Mouse (Mus musculus) erythroblast, embryonic 14.5 days (primary cell): Measurements from ENCODE around the gene Nup54. TPM values are rescaled to one million over a fixed set of nuclear protein-coding genes. Genes with fewer than 3 reads are reported as not detected.

ENCODE experiments used
- H3K27me3 ChIP-seq: 2 replicates; pipeline ENCODE4 v1.6.1; 2012; ENCODE audit warnings: inconsistent platforms; ENCODE audit not compliant: control insufficient read depth
- H3K36me3 ChIP-seq: 2 replicates; pipeline ENCODE4 v1.6.1; 2012; ENCODE audit warnings: mild to moderate bottlenecking, inconsistent platforms; ENCODE audit not compliant: control insufficient read depth
- H3K4me1 ChIP-seq: 2 replicates; pipeline ENCODE4 v1.6.1; 2012; ENCODE audit warnings: inconsistent platforms; ENCODE audit not compliant: control insufficient read depth
- H3K4me3 ChIP-seq: replicated peaks from 2 replicates; pipeline ENCODE3; 2012; ENCODE audit warnings: moderate library complexity, mild to moderate bottlenecking, inconsistent platforms
- H3K9me3 ChIP-seq: 2 replicates; pipeline ENCODE4 v1.6.1; 2012; ENCODE audit warnings: low read length, inconsistent platforms, mixed read lengths; ENCODE audit not compliant: control insufficient read depth
- GATA1 ChIP-seq: IDR thresholded peaks from 2 replicates; pipeline ENCODE4 v1.6.1; 2012; ENCODE audit warnings: low read length, inconsistent platforms, mixed read lengths
- TAL1 ChIP-seq: IDR thresholded peaks from 3 replicates; pipeline ENCODE4 v1.6.1; 2012; ENCODE audit warnings: low read length, inconsistent platforms, mixed read lengths
- polyA plus RNA-seq: library from polyadenylated mRNA; stranded (reverse); fragments of >175 nt; gene quantifications from 2 replicates; pipeline ENCODE4 v1.2.3, GENCODE M21; 2012

The Nup54 gene
- polyA plus RNA-seq, 1 experiment = 0.63 TPM

DNA sequence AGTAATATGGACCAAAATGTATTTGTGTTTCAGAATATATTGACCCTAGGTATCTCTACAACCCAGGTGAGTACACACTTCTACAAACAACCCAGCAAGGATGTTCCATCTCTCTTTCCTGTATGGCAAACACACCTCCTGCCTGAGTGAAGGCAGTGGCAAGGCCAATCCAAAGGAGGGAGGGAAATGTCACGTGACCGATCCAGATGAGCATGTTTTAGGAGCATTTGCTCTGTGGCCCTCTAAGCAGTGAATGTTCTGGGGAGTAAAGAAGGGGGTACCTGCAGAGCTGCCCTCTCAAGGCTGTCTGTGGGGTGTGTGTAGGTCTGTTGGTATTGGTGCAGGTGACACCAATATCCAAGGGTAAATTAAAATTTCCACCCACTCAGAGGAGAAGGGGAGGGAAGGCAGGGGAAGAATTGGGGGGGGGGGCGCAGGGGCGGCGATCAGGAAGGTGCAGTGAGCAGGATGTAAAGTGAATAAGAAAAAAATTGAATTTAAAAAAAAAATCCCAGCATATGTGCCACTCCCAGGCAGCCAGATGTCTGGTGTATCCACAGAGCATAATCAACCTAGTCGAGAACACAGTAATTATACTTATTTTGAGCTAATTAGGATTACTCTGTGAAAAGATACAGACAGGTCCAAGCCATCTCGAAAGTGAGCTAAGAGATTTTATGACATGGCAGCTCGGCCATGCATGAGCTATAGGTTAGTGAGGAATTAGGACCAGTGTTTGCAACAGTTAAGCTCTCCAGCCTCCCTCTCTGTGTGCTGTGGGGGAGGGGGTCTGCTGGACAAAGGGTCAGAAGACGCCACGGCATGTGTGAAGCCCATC is 31.2 kb downstream of the Nup54 start:
- Histone ChIP-seq H3K9me3 (no peaks in the 10 kb centered on the region), H3K36me3 (no peaks in the 10 kb centered on the region), H3K4me1 (peaks cover 3% of the 10 kb centered on the region), H3K4me3 (no peak overlapping the region), H3K27me3 (no peaks in the 10 kb centered on the region)
- TF ChIP-seq TAL1 (no peak), GATA1 (no peak)

DNA sequence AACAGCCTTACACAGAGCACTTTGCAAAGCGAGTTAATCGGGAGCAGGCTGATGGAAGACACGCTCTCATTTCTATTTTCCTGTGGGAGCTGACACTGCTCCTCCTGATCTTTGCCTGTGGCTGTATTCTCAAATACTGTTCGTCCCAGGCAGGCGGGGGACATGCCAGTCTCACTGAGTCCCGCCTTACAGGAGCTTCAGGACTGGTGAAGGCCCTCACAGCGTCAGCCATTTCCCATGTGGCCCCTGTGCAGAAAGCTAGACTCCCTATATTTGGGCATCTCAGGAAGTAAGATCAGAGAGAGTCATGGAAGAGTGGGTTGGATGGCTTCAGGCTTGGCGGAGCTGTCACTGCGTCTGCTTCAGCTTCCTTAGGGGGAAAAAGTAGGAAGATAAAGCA is 32.2 kb downstream of the Nup54 start:
- no peaks in the 10 kb centered on the region for H3K27me3 ChIP-seq
- H3K36me3 ChIP-seq = no peaks in the 10 kb centered on the region
- peaks cover 10% of the 10 kb centered on the region for H3K4me1 ChIP-seq
- H3K4me3 ChIP-seq = no peak overlapping the region
- TF ChIP-seq GATA1 (no peak), TAL1 (no peak)
- no peaks in the 10 kb centered on the region for H3K9me3 ChIP-seq

DNA sequence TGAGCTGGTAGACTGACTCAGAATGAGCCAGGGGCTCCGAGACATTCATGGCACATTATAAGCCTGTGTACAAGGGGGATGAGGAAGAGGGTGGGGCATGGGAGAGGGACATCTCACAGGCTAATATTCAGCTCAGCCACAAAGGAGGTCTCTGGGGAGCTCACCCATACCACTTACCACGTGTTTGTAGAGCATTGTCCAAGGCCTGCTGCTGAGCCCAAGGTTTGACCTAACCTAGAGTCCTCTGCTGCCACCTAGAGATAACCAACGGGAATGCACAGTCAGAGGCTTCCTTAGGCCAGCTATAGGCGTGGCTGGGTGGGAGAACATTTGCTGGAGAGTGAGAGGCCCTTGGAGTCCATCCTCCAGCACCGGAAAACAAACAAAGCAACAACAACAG is 36.9 kb downstream of the Nup54 start:
- no peaks in the 10 kb centered on the region for H3K9me3 ChIP-seq
- H3K4me1 ChIP-seq = peaks cover 46% of the 10 kb centered on the region

DNA sequence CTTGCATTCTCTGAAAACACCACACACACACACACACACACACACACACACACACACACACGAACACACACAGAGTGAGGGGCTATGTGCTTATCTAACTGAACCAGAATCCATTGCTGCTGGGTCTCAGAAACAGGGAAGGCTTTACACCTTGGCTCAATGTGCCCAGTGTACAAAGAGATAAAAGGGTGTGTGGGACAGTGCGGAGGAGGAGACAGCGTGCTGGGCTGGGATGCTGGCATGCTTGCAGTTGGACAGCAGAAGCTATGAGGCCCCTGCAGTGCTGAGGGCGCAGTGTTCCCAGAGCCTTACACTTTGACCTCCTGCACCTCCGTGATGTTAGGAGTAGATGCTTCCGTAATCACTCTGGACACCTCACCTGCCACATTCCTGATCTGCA is 38.5 kb downstream of the Nup54 start:
- Histone ChIP-seq H3K27me3 (peaks cover 25% of the 10 kb centered on the region), H3K9me3 (peaks cover 4% of the 10 kb centered on the region; the same call in 1 of the 2 replicates), H3K36me3 (no peaks in the 10 kb centered on the region), H3K4me3 (peak overlapping the region; percentile 1), H3K4me1 (peaks cover 53% of the 10 kb centered on the region)
- peak; percentile 58; the same call in 2 of the 3 replicates for TF ChIP-seq TAL1
- TF ChIP-seq GATA1 = no peak

More for the DNA sequence above, 36.9 kb downstream of the Nup54 start:
- Histone ChIP-seq H3K27me3 (peaks cover 8% of the 10 kb centered on the region), H3K36me3 (no peaks in the 10 kb centered on the region), H3K4me3 (no peak overlapping the region)
- TF ChIP-seq TAL1 (no peak), GATA1 (no peak)

DNA sequence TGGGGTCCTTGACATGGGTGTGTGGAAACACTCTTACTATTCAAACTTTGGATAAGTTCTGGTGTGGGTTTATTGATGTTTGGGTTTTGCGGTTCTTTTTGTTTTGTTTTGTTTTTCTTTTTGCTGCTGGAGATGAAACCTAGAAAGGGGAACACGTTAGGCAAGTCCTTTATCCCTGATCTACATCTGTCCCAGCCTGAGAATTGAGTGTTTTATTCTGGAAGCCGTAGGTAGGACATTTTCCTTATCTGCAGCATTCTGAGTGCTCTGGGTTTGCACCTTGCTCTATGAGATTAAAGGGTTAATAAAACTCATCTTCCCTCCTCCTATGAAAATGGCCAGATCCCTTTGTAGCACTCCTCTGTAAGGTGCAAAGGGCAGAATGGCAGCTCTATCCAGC is 39.3 kb downstream of the Nup54 start:
- Histone ChIP-seq H3K36me3 (no peaks in the 10 kb centered on the region), H3K9me3 (peaks cover 4% of the 10 kb centered on the region; the same call in 1 of the 2 replicates), H3K4me3 (no peak overlapping the region), H3K4me1 (peaks cover 53% of the 10 kb centered on the region), H3K27me3 (peaks cover 32% of the 10 kb centered on the region)
- TF ChIP-seq TAL1 (no peak), GATA1 (no peak)

DNA sequence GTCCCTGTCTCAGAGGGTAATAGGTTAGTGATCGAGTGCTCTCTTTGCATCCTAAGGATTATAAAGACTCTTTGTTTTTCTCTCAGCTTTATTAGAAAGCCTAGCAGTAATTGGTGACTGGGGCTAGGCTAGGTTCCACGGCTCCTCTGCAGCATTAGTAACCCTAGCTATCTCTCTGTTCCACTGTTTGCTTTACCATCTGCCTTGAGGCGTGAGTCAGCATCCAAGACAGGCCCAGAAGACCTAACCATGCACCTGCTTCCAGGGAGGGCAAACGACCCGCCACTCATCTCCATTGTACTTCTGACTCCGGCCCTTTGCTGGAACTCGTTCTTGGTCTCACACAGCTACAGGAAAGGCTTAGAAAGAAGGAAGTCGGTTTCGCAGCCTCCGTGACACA is 41.2 kb downstream of the Nup54 start:
- peaks cover 51% of the 10 kb centered on the region for H3K27me3 ChIP-seq
- H3K9me3 ChIP-seq = peaks cover 4% of the 10 kb centered on the region; the same call in 1 of the 2 replicates

DNA sequence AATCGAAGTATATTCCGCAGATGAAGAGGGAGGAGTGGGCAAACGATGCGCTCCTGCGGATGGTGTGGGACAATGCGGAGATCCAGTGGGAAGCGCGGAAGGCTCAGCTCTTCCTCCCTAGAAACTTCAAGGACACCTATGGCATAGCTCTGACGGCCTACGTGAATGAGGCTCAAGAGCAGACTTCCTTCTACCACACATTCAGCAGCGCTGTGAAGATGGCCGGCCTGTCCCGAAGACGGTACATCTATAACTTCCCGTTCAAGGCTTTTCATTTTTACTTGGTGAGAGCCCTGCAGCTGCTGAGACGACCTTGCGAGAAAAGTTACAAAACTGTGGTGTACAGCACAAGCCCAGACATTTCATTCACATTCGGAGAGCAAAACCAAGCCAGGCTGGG is 42.5 kb downstream of the Nup54 start:
- H3K9me3 ChIP-seq = peaks cover 4% of the 10 kb centered on the region; the same call in 1 of the 2 replicates
- H3K4me3 ChIP-seq = peak overlapping the region; percentile 44
- H3K27me3 ChIP-seq = peaks cover 64% of the 10 kb centered on the region
- no peaks in the 10 kb centered on the region for H3K36me3 ChIP-seq
- TF ChIP-seq TAL1 (no peak), GATA1 (no peak)
- peaks cover 41% of the 10 kb centered on the region for H3K4me1 ChIP-seq

More for the DNA sequence above, 41.2 kb downstream of the Nup54 start:
- TF ChIP-seq TAL1 = no peak
- H3K4me1 ChIP-seq = peaks cover 53% of the 10 kb centered on the region
- no peaks in the 10 kb centered on the region for H3K36me3 ChIP-seq
- H3K4me3 ChIP-seq = no peak overlapping the region

DNA sequence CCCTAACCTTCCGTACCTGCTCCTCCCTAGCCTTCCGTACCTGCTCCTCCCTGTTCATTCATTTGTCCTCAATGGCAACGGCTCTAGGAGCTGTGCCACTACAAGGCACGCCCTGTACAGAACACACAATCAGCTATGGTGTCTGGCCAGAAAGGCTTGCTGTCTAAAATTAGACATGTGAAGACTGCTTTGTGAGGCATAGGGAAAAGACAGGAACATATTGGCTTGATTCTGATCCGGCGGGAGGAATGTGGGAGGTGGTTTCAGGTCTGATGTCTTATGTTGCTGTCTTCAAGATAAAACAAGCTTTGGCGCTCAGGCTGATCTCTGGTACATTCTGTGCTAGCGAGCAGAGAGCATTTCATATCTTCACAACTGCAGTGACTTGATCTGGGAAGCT is 44.4 kb downstream of the Nup54 start:
- H3K4me1 ChIP-seq = peaks cover 28% of the 10 kb centered on the region
- H3K36me3 ChIP-seq = no peaks in the 10 kb centered on the region
- H3K27me3 ChIP-seq = peaks cover 75% of the 10 kb centered on the region
- TF ChIP-seq GATA1 (no peak), TAL1 (no peak)
- peaks cover 4% of the 10 kb centered on the region; the same call in 1 of the 2 replicates for H3K9me3 ChIP-seq
- H3K4me3 ChIP-seq = no peak overlapping the region

DNA sequence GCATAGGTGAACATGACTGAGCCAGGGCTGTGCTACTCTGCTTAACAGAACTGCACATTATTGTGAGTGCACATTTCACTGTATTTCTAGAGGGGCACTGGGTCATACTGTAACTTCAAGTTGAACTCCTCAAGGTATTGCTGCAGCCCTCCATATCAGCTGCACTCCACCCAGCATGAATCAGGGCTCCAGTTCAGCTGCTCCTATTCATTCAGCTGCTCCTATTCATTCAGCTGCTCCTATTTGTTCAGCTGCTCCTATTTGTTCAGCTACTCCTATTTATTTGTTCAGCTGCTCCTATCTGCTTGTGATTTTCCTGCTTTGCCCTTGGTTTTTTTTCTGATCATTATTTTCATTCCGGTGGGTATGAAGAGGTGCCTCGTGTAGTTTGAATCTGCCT is 45.0 kb downstream of the Nup54 start:
- peaks cover 4% of the 10 kb centered on the region; the same call in 1 of the 2 replicates for H3K9me3 ChIP-seq
- H3K4me1 ChIP-seq = peaks cover 24% of the 10 kb centered on the region
- no peaks in the 10 kb centered on the region for H3K36me3 ChIP-seq
- peaks cover 75% of the 10 kb centered on the region for H3K27me3 ChIP-seq
- no peak overlapping the region for H3K4me3 ChIP-seq
- TF ChIP-seq TAL1 (no peak), GATA1 (no peak)
